Mouse (Mus musculus) forebrain, embryonic 12.5 days (tissue): ENCODE data around the gene Ptprm. TPM values are rescaled to one million over a fixed set of nuclear protein-coding genes. Genes with fewer than 3 reads are reported as not detected.

Source experiments
- ATAC-seq: fragments of 200-750 bp; cut with Nextera tagmentation; 2 replicates; pipeline ENCODE4 v1.8.0; 2017; ENCODE audit warnings: moderate TSS enrichment; ENCODE audit not compliant: low FRiP score
- H3K27ac ChIP-seq: fragments of 300-500 bp; sonication (generic); 2 replicates; pipeline ENCODE4 v1.5.1; 2016; ENCODE audit warnings: mild to moderate bottlenecking
- H3K27me3 ChIP-seq: fragments of 300-500 bp; sonication (generic); 2 replicates; pipeline ENCODE4 v1.6.1; 2016; ENCODE audit warnings: mild to moderate bottlenecking
- H3K36me3 ChIP-seq: fragments of 300-500 bp; sonication (generic); replicated peaks from 2 replicates; pipeline ENCODE4 v1.6.1; 2016; ENCODE audit warnings: mild to moderate bottlenecking
- H3K4me1 ChIP-seq: fragments of 300-500 bp; sonication (generic); 2 replicates; pipeline ENCODE4 v1.6.1; 2016
- H3K4me2 ChIP-seq: fragments of 300-500 bp; sonication (generic); 2 replicates; pipeline ENCODE4 v1.6.1; 2016; ENCODE audit warnings: mild to moderate bottlenecking, moderate library complexity
- H3K4me3 ChIP-seq: fragments of 300-500 bp; sonication (generic); replicated peaks from 2 replicates; pipeline ENCODE4 v1.5.1; 2016; ENCODE audit warnings: mild to moderate bottlenecking
- H3K9ac ChIP-seq: fragments of 300-500 bp; sonication (generic); 2 replicates; pipeline ENCODE4 v1.6.1; 2016; ENCODE audit warnings: mild to moderate bottlenecking
- H3K9me3 ChIP-seq: fragments of 300-500 bp; sonication (generic); 2 replicates; pipeline ENCODE4 v1.6.1; 2016
- WGBS: fragments of 180-500 bp; shearing (Covaris S2); methylation state at CpG from one replicate; pipeline ENCODE4 v1.1.7; 2016; 5-methylcytosine and 5-hydroxymethylcytosine counted together
- polyA plus RNA-seq: library from polyadenylated mRNA; unstranded; fragments of >200 nt; fragmentation: Nextera tagmentation; extraction: Ambion mirVana; gene quantifications from 2 replicates; pipeline ENCODE4 v1.2.1, GENCODE M21; 2016

The Ptprm gene
- polyA plus RNA-seq, 1 experiment from 2014 or later, result 8.8 TPM

GRCm38 (mm10) chr17:66960986-66961385, 393.3 kb downstream of the Ptprm start:
- ATAC-seq, result no peak
- peaks cover 3% of the 10 kb centered on the region; the same call in 1 of the 2 replicates for H3K4me1 ChIP-seq
- H3K27me3 ChIP-seq, result no peaks in the 10 kb centered on the region
- H3K36me3 ChIP-seq, result no peaks in the 10 kb centered on the region
- no peaks in the 10 kb centered on the region for H3K9me3 ChIP-seq
- no peak overlapping the region for H3K27ac ChIP-seq
- 64% methylated on average over 5 of the region's 5 CpGs for WGBS
- H3K9ac ChIP-seq, result no peak overlapping the region
- H3K4me3 ChIP-seq, result no peak overlapping the region
- H3K4me2 ChIP-seq, result no peak overlapping the region

- Histone ChIP-seq H3K9me3 (no peaks in the 10 kb centered on the region), H3K9ac (no peak overlapping the region), H3K27me3 (no peaks in the 10 kb centered on the region), H3K4me3 (no peak overlapping the region), H3K36me3 (no peaks in the 10 kb centered on the region), H3K27ac (no peak overlapping the region), H3K4me1 (peaks cover 3% of the 10 kb centered on the region; the same call in 1 of the 2 replicates), H3K4me2 (no peak overlapping the region)
- 76% methylated on average over 6 of the region's 6 CpGs for WGBS
- no peak for ATAC-seq
Measured at GRCm38 (mm10) chr17:66960557-66960956, 393.7 kb downstream of the Ptprm start.

GRCm38 (mm10) chr17:66959815-66960214, 394.4 kb downstream of the Ptprm start:
- ATAC-seq, result no peak
- Histone ChIP-seq H3K36me3 (no peaks in the 10 kb centered on the region), H3K4me3 (no peak overlapping the region), H3K9ac (no peak overlapping the region), H3K9me3 (no peaks in the 10 kb centered on the region), H3K27me3 (no peaks in the 10 kb centered on the region), H3K27ac (no peak overlapping the region), H3K4me1 (peaks cover 3% of the 10 kb centered on the region; the same call in 1 of the 2 replicates), H3K4me2 (no peak overlapping the region)
- WGBS, result 95% methylated on average over 2 of the region's 2 CpGs

- H3K9ac ChIP-seq, result no peak overlapping the region
- H3K4me3 ChIP-seq, result no peak overlapping the region
- no peak for ATAC-seq
- H3K9me3 ChIP-seq, result no peaks in the 10 kb centered on the region
- no peaks in the 10 kb centered on the region for H3K36me3 ChIP-seq
- H3K4me1 ChIP-seq, result peaks cover 3% of the 10 kb centered on the region; the same call in 1 of the 2 replicates
- no peaks in the 10 kb centered on the region for H3K27me3 ChIP-seq
- H3K27ac ChIP-seq, result no peak overlapping the region
- no peak overlapping the region for H3K4me2 ChIP-seq
- WGBS, result 71% methylated on average over 2 of the region's 2 CpGs
Measured at GRCm38 (mm10) chr17:66958766-66959165, 395.5 kb downstream of the Ptprm start.

GRCm38 (mm10) chr17:66944498-66944897, 409.8 kb downstream of the Ptprm start:
- Histone ChIP-seq H3K4me1 (no peaks in the 10 kb centered on the region), H3K4me3 (no peak overlapping the region), H3K4me2 (no peak overlapping the region), H3K27ac (no peak overlapping the region), H3K27me3 (no peaks in the 10 kb centered on the region), H3K36me3 (no peaks in the 10 kb centered on the region), H3K9me3 (no peaks in the 10 kb centered on the region), H3K9ac (no peak overlapping the region)
- ATAC-seq, result no peak
- WGBS, result 72% methylated on average over 4 of the region's 4 CpGs

GRCm38 (mm10) chr17:66943539-66943938, 410.7 kb downstream of the Ptprm start:
- Histone ChIP-seq H3K4me1 (no peaks in the 10 kb centered on the region), H3K27me3 (no peaks in the 10 kb centered on the region), H3K9me3 (no peaks in the 10 kb centered on the region), H3K4me3 (no peak overlapping the region), H3K27ac (no peak overlapping the region), H3K36me3 (no peaks in the 10 kb centered on the region), H3K9ac (no peak overlapping the region), H3K4me2 (no peak overlapping the region)
- ATAC-seq, result no peak
- WGBS, result 92% methylated on average over 9 of the region's 9 CpGs

- Histone ChIP-seq H3K9me3 (0 out of 2 replicates have a peak, but pooled peaks cover 6% of the 10 kb centered on the region), H3K27ac (no peak overlapping the region), H3K36me3 (no peaks in the 10 kb centered on the region), H3K4me2 (no peak overlapping the region), H3K9ac (no peak overlapping the region), H3K27me3 (no peaks in the 10 kb centered on the region), H3K4me1 (no peaks in the 10 kb centered on the region), H3K4me3 (no peak overlapping the region)
- 90% methylated on average over 5 of the region's 5 CpGs for WGBS
- no peak for ATAC-seq
Measured at GRCm38 (mm10) chr17:66925611-66926010, 428.6 kb downstream of the Ptprm start.

GRCm38 (mm10) chr17:66914696-66915095, 439.6 kb downstream of the Ptprm start:
- H3K36me3 ChIP-seq, result no peaks in the 10 kb centered on the region
- whole genome bisulfite sequencing, result 4% methylated on average over 6 of the region's 6 CpGs
- no peak for ATAC-seq
- H3K9ac ChIP-seq, result no peak overlapping the region
- H3K9me3 ChIP-seq, result no peaks in the 10 kb centered on the region
- no peak overlapping the region for H3K27ac ChIP-seq
- no peak overlapping the region for H3K4me2 ChIP-seq
- no peak overlapping the region for H3K4me3 ChIP-seq
- 0 out of 2 replicates have a peak, but pooled peaks cover 5% of the 10 kb centered on the region for H3K4me1 ChIP-seq
- no peaks in the 10 kb centered on the region for H3K27me3 ChIP-seq

- H3K27me3 ChIP-seq, result no peaks in the 10 kb centered on the region
- ATAC-seq, result no peak
- 91% methylated on average over 6 of the region's 6 CpGs for WGBS
- no peak overlapping the region for H3K4me3 ChIP-seq
- H3K9me3 ChIP-seq, result no peaks in the 10 kb centered on the region
- no peaks in the 10 kb centered on the region for H3K36me3 ChIP-seq
- H3K4me2 ChIP-seq, result no peak overlapping the region
- H3K27ac ChIP-seq, result no peak overlapping the region
- no peak overlapping the region for H3K9ac ChIP-seq
- H3K4me1 ChIP-seq, result 0 out of 2 replicates have a peak, but pooled peaks cover 5% of the 10 kb centered on the region
Measured at GRCm38 (mm10) chr17:66912533-66912932, 441.7 kb downstream of the Ptprm start.

- H3K4me1 ChIP-seq, result 0 out of 2 replicates have a peak, but pooled peaks cover 5% of the 10 kb centered on the region
- H3K9me3 ChIP-seq, result no peaks in the 10 kb centered on the region
- H3K4me3 ChIP-seq, result no peak overlapping the region
- H3K27me3 ChIP-seq, result no peaks in the 10 kb centered on the region
- WGBS, result 90% methylated on average over 11 of the region's 11 CpGs
- no peak overlapping the region for H3K27ac ChIP-seq
- no peak for ATAC-seq
- no peak overlapping the region for H3K9ac ChIP-seq
- H3K4me2 ChIP-seq, result no peak overlapping the region
- H3K36me3 ChIP-seq, result no peaks in the 10 kb centered on the region
Measured at GRCm38 (mm10) chr17:66912120-66912519, 442.1 kb downstream of the Ptprm start.

GRCm38 (mm10) chr17:66909901-66910300, 444.4 kb downstream of the Ptprm start:
- ATAC-seq, result no peak
- Histone ChIP-seq H3K9ac (no peak overlapping the region), H3K4me2 (no peak overlapping the region), H3K27me3 (no peaks in the 10 kb centered on the region), H3K9me3 (no peaks in the 10 kb centered on the region), H3K4me1 (no peaks in the 10 kb centered on the region), H3K36me3 (no peaks in the 10 kb centered on the region), H3K27ac (no peak overlapping the region), H3K4me3 (no peak overlapping the region)
- WGBS, result 79% methylated on average over 4 of the region's 4 CpGs

GRCm38 (mm10) chr17:66908921-66909320, 445.3 kb downstream of the Ptprm start:
- H3K4me2 ChIP-seq, result no peak overlapping the region
- WGBS, result 90% methylated on average over 6 of the region's 6 CpGs
- H3K27me3 ChIP-seq, result no peaks in the 10 kb centered on the region
- H3K36me3 ChIP-seq, result no peaks in the 10 kb centered on the region
- H3K9me3 ChIP-seq, result no peaks in the 10 kb centered on the region
- no peak overlapping the region for H3K4me3 ChIP-seq
- no peak overlapping the region for H3K27ac ChIP-seq
- ATAC-seq, result no peak
- H3K9ac ChIP-seq, result no peak overlapping the region
- no peaks in the 10 kb centered on the region for H3K4me1 ChIP-seq

GRCm38 (mm10) chr17:66894181-66894580, 460.1 kb downstream of the Ptprm start:
- WGBS, result 66% methylated on average over 1 of the region's 1 CpGs
- Histone ChIP-seq H3K36me3 (no peaks in the 10 kb centered on the region), H3K9me3 (no peaks in the 10 kb centered on the region), H3K9ac (no peak overlapping the region), H3K4me1 (peaks cover 4% of the 10 kb centered on the region; the same call in 1 of the 2 replicates), H3K4me3 (no peak overlapping the region), H3K27me3 (no peaks in the 10 kb centered on the region), H3K27ac (no peak overlapping the region), H3K4me2 (no peak overlapping the region)
- ATAC-seq, result no peak
